Mouse (Mus musculus) hindbrain, embryonic 15.5 days (tissue): Measurements from ENCODE around the gene Hsd3b5. TPM values are rescaled to one million over a fixed set of nuclear protein-coding genes. Genes with fewer than 3 reads are reported as not detected.
"Not testable (repeated sequence)": the region's sequence is repeated elsewhere in the genome, so short reads cannot be mapped to it uniquely, and the experiment has no call there.

ENCODE experiments used
- ATAC-seq: fragments of 200-750 bp; cut with Nextera tagmentation; 2 replicates; pipeline ENCODE4 v1.8.0; 2017; ENCODE audit warnings: low read depth, moderate number of reproducible peaks, moderate TSS enrichment; ENCODE audit not compliant: low FRiP score
- H3K27ac ChIP-seq: fragments of 300-500 bp; sonication (generic); replicated peaks from 2 replicates; pipeline ENCODE4 v1.5.1; 2015; ENCODE audit warnings: mild to moderate bottlenecking, inconsistent platforms
- H3K27me3 ChIP-seq: fragments of 300-500 bp; sonication (generic); 2 replicates; pipeline ENCODE4 v1.6.1; 2015; ENCODE audit warnings: control low read depth, inconsistent platforms
- H3K36me3 ChIP-seq: fragments of 300-500 bp; sonication (generic); 2 replicates; pipeline ENCODE4 v1.6.1; 2015; ENCODE audit warnings: control low read depth, inconsistent platforms
- H3K4me1 ChIP-seq: fragments of 300-500 bp; sonication (generic); replicated peaks from 2 replicates; pipeline ENCODE4 v1.6.1; 2015; ENCODE audit warnings: control low read depth, inconsistent platforms
- H3K4me2 ChIP-seq: fragments of 300-500 bp; sonication (generic); 2 replicates; pipeline ENCODE4 v1.6.1; 2015; ENCODE audit warnings: moderate library complexity, mild to moderate bottlenecking, inconsistent platforms
- H3K4me3 ChIP-seq: fragments of 300-500 bp; sonication (generic); 2 replicates; pipeline ENCODE4 v1.5.1; 2015; ENCODE audit warnings: mild to moderate bottlenecking, inconsistent platforms
- H3K9ac ChIP-seq: fragments of 300-500 bp; sonication (generic); 2 replicates; pipeline ENCODE4 v1.6.1; 2015; ENCODE audit warnings: inconsistent platforms
- H3K9me3 ChIP-seq: fragments of 300-500 bp; sonication (generic); 2 replicates; pipeline ENCODE4 v1.6.1; 2016; ENCODE audit warnings: control low read depth, inconsistent platforms
- WGBS: fragments of 180-500 bp; shearing (Covaris S2); methylation state at CpG from one replicate; pipeline ENCODE4 v1.1.7; 2015; 5-methylcytosine and 5-hydroxymethylcytosine counted together
- polyA plus RNA-seq: library from polyadenylated mRNA; unstranded; fragments of >200 nt; fragmentation: Nextera tagmentation; extraction: Ambion mirVana; gene quantifications from 2 replicates; pipeline ENCODE4 v1.2.1, GENCODE M21; 2015

Hsd3b5 gene
- not detected in 2 replicates for polyA plus RNA-seq

DNA sequence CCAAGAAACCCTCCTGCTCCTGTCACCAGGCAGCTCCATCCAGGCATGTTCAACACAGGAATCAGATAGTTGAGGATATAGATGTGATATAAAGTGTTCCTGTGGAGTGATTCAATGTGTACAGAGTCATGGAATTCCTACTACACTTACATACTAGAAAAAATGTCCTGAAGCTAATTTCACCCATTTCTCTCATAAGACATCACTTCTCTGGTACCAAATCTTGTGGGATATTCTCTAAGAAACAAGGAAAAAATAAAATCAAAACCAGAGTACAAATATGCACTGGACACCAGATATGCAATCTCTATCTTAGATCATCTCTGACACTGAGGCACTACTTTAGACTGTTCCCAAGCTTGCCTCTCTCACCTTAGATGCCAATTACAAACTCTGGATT, at the start of gene Hsd3b5:
Gene Hsd3b5, minus strand, starts transcription at position 101 of the 400 bp plus-strand sequence.
- H3K4me1 ChIP-seq = no peaks in the 10 kb centered on the region

DNA sequence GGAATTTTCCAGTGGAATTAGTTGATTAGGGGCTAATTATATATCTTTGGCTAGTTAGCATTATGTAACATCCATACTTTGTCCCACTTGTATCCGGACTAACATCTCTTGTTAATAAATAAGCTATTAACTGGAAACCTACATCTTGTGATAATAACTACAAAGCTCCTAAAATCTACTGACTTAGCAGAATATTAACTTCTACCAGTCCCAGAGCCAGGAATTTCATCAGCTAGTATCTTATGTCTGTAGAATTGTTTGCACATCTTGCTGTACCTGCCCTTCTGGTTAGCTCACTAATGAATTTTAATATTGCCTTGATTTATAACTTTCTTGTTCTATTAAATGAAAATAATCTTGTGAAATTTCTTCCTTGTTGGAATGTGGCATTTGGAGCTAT, 5.1 kb upstream of the Hsd3b5 start:
- Histone ChIP-seq H3K4me2 (no peak overlapping the region), H3K4me3 (no peak overlapping the region), H3K36me3 (no peaks in the 10 kb centered on the region), H3K9ac (no peak overlapping the region), H3K27me3 (no peaks in the 10 kb centered on the region), H3K27ac (no peak overlapping the region), H3K9me3 (no peaks in the 10 kb centered on the region), H3K4me1 (no peaks in the 10 kb centered on the region)
- ATAC-seq = no peak
- 89% methylated on average over 1 of the region's 1 CpGs for WGBS

More for the DNA sequence above, at the start of gene Hsd3b5:
- H3K27me3 ChIP-seq = no peaks in the 10 kb centered on the region
- H3K36me3 ChIP-seq = no peaks in the 10 kb centered on the region
- H3K4me2 ChIP-seq = no peak within 1 kb of the TSS
- no peak within 1 kb of the TSS for H3K4me3 ChIP-seq
- ATAC-seq = no peak
- no peak within 1 kb of the TSS for H3K9ac ChIP-seq
- no peak within 1 kb of the TSS for H3K27ac ChIP-seq
- H3K9me3 ChIP-seq = no peaks in the 10 kb centered on the region

DNA sequence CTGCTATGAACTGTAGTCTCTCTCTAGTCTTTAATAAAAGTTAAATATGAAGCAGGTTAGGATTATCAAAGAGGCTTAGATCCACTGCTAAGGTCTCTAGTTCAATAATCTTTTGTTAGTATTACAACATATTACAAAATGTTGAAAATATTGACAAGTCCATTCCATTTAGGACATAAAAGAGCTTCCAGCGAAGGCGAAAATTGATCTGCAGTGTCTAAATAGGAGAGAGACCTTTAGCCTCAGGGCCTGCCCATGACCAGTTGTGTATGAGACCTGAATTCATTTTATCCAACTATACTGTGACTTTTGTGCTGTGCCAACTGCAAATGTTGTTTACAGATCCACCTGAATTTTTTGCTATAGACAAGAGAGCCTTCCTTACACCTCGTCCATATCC, 419 bp downstream of the Hsd3b5 start:
- Histone ChIP-seq H3K36me3 (no peaks in the 10 kb centered on the region), H3K4me1 (no peaks in the 10 kb centered on the region)
- 89% methylated on average over 3 of the region's 3 CpGs for WGBS

DNA sequence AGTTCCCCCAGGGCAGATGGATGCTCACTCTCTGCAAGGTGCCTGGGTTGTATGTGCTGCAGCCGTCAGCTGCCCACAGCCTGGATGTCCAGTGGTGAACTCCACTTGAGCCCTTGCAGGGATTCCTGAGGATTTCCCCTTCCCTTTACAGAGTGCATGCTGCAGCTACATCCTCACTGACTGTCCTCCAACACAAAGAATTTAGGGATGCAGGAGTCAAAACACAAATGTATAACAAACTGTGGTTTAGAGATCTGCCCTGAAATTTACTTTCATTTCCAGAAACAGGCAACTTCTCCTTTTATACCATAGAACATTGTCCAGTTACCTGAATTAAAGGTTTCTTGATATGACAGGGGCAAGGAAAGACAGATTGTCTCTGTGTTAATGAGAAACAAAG, 13.3 kb downstream of the Hsd3b5 start:
- H3K4me1 ChIP-seq, H3K9me3 ChIP-seq, ATAC-seq, H3K27me3 ChIP-seq, H3K9ac ChIP-seq, H3K4me3 ChIP-seq, H3K36me3 ChIP-seq, H3K4me2 ChIP-seq, H3K27ac ChIP-seq: not testable (repeated sequence)
- WGBS = 85% methylated on average over 1 of the region's 1 CpGs

More for the DNA sequence above, 419 bp downstream of the Hsd3b5 start:
- Histone ChIP-seq H3K27ac (no peak overlapping the region), H3K4me3 (no peak overlapping the region), H3K9ac (no peak overlapping the region), H3K4me2 (no peak overlapping the region), H3K27me3 (no peaks in the 10 kb centered on the region), H3K9me3 (no peaks in the 10 kb centered on the region)
- no peak for ATAC-seq

DNA sequence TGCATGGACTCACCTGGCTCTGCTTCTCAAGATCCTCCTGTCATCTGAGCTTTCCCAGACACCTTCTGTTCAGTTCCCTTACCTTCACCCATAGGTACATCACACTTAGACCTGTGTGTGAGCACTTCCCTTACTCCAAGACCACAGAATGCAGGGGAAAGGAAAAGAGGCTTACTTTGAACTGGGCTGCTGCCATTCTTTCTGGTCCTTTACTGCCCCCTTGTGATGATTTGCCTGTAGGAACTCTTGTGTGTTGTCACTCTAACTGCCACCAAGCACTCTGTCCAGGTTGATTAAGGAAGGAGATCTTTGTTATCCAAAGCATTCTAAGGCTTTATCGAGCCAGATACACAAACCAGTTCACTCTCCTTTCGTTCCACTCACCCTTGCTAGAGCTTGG, 13.8 kb downstream of the Hsd3b5 start:
- not testable (repeated sequence) for H3K27ac ChIP-seq, ATAC-seq, H3K27me3 ChIP-seq, H3K4me3 ChIP-seq, H3K9me3 ChIP-seq, H3K4me2 ChIP-seq, H3K9ac ChIP-seq, H3K36me3 ChIP-seq, H3K4me1 ChIP-seq
- 25% methylated on average over 2 of the region's 2 CpGs for WGBS

DNA sequence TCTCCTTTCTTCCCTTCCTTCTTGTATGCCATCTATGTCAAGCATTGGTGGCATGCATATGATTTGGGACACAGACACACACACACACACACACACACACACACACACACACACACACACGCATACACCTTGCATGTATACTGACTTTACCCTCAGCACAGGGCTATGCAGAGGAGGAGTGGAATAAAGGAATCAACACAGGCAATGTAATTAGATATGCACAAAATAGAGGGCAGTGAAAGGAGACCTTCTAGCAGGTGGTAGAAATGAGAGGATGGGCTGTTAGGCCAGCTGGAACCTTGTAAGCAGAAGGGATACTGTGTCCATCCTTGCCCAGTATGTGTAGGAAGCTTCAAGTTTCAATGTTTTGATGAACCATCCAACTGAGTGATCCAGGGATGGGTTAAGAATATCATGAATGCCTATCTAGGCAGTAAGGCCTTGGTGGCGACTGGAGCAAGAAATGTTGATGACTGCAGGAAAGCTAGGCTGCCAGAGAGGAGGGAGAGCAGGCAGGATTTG, 15.6 kb downstream of the Hsd3b5 start:
- not testable (repeated sequence) for H3K27me3 ChIP-seq, H3K9me3 ChIP-seq, H3K4me3 ChIP-seq, ATAC-seq, H3K27ac ChIP-seq, H3K4me2 ChIP-seq, H3K36me3 ChIP-seq, H3K4me1 ChIP-seq, H3K9ac ChIP-seq
- 67% methylated on average over 2 of the region's 2 CpGs for WGBS

DNA sequence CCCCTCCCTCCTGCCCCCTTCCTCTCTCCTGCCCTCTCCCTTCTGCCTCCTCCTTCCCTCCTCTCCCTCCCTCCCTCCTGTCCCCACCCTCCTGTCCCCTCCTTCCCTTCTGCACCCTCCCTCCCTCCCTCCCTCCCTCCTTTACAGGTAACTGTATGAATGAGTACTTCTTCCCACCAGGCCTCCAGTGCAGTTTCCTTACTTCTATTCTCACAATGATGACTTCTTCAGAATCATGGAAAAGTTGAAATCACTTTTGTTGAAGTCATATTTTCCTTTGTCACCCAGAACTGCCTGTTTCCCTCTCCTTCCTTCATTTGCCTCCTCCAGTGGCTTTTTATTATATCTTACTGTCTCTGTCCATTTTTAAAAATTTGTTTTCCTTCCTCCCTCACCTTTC, 16.1 kb downstream of the Hsd3b5 start:
- no peaks in the 10 kb centered on the region for H3K9me3 ChIP-seq
- H3K36me3 ChIP-seq = no peaks in the 10 kb centered on the region
- no peak overlapping the region for H3K4me2 ChIP-seq
- no peaks in the 10 kb centered on the region for H3K27me3 ChIP-seq
- no peak overlapping the region for H3K27ac ChIP-seq
- no peak overlapping the region for H3K4me3 ChIP-seq
- H3K4me1 ChIP-seq = no peaks in the 10 kb centered on the region
- no peak for ATAC-seq
- H3K9ac ChIP-seq = no peak overlapping the region

DNA sequence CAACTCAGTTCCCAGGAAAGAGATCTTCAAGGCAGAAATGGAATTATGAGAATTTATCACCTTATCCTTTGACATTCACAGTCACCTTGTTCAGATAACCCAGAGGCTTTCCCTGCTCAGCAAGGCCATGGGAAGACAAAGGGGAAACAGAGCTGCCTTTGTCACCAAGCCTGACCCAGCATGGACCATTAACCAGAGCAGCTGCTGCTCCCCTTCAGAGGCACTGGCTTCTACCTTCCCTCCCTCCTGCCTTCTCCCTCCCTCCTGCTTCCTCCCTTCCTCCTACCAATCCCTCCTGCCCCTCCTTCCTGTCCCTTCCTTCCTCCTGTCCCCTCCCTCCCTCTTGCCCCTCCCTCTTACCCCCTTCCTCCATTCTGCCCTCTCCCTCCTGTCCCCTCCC, 16.5 kb downstream of the Hsd3b5 start:
- ATAC-seq, H3K36me3 ChIP-seq, H3K27ac ChIP-seq, H3K27me3 ChIP-seq, H3K4me1 ChIP-seq, H3K4me3 ChIP-seq, H3K4me2 ChIP-seq, H3K9me3 ChIP-seq, H3K9ac ChIP-seq: not testable (repeated sequence)

DNA sequence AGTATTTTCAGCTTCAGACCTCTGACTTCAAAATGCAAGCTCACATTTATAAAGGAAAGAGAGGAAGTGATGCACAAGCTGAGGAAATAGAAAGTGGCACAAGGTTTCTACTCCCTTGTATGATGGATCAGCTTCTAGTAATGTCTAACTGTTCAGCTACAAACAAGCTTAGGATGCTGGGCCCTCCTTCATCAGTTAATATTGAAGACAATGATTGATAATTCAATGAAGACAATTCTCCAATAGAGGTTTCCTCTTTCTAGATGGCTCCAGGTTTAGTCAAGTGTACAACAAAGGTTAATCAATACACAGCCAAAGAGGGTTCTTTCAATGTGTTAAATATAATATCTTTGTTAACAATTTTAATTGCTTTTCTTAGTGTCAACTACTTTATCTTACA, 41.3 kb downstream of the Hsd3b5 start, which contains the start of gene Gm10681:
Gene Gm10681, minus strand, starts transcription at position 101 of the 400 bp plus-strand sequence.
- Histone ChIP-seq H3K27ac (no peak within 1 kb of the TSS), H3K4me1 (no peaks in the 10 kb centered on the region), H3K4me3 (no peak within 1 kb of the TSS), H3K36me3 (no peaks in the 10 kb centered on the region), H3K4me2 (no peak within 1 kb of the TSS), H3K27me3 (no peaks in the 10 kb centered on the region), H3K9me3 (no peaks in the 10 kb centered on the region), H3K9ac (no peak within 1 kb of the TSS)
- ATAC-seq = no peak

DNA sequence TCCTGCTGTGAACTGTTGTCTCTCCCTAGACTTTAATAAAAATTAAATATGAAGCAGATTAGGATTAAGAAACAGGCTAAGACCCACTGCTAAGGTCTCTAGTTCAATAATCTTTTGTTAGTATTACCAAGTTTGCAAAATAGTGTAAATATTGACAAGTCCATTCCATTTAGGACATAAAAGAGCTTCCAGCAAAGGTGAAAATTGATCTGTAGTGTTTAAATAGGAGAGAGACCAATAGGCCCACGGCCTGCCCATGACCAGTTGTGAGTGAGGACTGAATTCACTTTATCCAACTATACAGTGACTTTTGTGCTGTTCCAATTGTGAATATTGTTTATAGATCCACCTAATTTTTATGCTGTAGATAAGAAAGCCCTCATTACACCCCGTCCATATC, 42.3 kb downstream of the Hsd3b5 start:
- WGBS = 92% methylated on average over 2 of the region's 2 CpGs

DNA sequence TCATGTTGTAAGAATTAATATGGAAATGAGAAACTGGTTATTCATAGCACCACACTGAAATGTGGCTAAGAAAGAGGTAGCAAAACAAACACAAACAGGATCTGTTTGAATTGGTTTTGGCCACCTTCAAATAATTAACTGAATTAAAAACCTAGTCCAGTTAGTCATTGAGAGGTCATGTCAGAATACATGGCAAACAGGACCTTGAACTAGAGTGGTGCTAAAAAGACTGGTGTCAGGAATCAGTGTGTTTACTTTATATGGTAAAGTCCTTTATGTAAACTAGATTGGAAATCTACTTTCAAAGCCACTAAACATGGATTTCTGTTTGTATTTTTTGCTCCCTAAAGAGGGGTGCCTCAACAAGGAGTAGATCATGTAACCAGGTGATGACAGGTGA, 47.4 kb downstream of the Hsd3b5 start:
- not testable (repeated sequence) for H3K4me2 ChIP-seq, H3K36me3 ChIP-seq, ATAC-seq, H3K9ac ChIP-seq, H3K27me3 ChIP-seq, H3K27ac ChIP-seq, H3K9me3 ChIP-seq, H3K4me3 ChIP-seq, H3K4me1 ChIP-seq

More for the DNA sequence above, 42.3 kb downstream of the Hsd3b5 start:
- Histone ChIP-seq H3K9me3 (no peaks in the 10 kb centered on the region), H3K9ac (no peak overlapping the region), H3K27me3 (no peaks in the 10 kb centered on the region), H3K4me2 (no peak overlapping the region), H3K4me3 (no peak overlapping the region), H3K27ac (no peak overlapping the region), H3K4me1 (no peaks in the 10 kb centered on the region), H3K36me3 (no peaks in the 10 kb centered on the region)
- no peak for ATAC-seq

DNA sequence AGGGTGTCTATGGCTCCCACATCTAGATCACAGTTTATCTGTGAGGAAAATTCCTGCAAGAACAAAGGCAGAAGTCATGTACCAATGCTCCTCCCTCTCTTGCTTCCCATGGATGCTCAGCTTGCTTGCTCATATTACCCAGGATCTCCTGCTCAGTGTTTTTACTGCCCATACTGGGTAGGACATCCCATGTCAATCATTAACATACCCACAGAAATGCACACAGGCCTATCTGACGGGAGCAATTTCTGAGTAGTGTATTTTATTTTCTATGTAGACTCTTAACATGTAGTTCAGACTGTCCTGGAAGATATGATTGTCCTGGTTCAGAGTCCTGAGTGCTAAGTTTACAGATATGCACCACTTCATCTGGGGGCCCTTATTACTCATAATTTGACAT, 47.9 kb downstream of the Hsd3b5 start:
- not testable (repeated sequence) for H3K4me1 ChIP-seq, H3K27me3 ChIP-seq, ATAC-seq, H3K27ac ChIP-seq, H3K9me3 ChIP-seq, H3K9ac ChIP-seq, H3K36me3 ChIP-seq, H3K4me3 ChIP-seq, H3K4me2 ChIP-seq
- no CpG with 5 or more reads among the region's 1 CpGs for WGBS

DNA sequence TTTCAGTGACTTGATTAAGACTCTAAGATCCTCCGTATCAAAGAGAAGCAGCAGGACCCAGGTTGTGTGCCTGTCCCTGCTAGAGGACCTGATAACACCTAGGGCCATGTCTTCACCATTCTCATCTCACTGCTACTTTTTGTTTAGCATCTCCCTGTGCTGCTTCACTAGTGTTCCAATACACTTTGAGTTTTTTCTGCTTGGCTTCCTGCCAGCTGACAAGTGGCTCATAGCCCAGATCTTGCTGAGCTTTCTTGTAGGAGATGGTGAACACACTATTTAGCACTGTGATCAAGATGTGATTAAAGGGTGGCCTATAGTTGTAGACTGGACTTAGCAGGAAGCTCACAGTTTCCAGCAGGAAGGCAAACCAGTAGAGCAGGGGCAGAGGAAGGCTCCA, 49.0 kb downstream of the Hsd3b5 start:
- not testable (repeated sequence) for H3K9ac ChIP-seq, H3K27me3 ChIP-seq, H3K36me3 ChIP-seq, ATAC-seq, H3K27ac ChIP-seq, H3K4me2 ChIP-seq, H3K4me1 ChIP-seq, H3K9me3 ChIP-seq, H3K4me3 ChIP-seq
- WGBS = 92% methylated on average over 1 of the region's 1 CpGs
